Mouse (Mus musculus) urinary bladder, postnatal 10 days (tissue): ENCODE results near the gene Ifi206.
"Not testable (repeated sequence)": the region's sequence is repeated elsewhere in the genome, so short reads cannot be mapped to it uniquely, and the experiment has no call there.

Experiments
- DNase-seq: peaks from one replicate; pipeline ENCODE4 v3.0.0; 2022; ENCODE audit warnings: low spot score

Gene Ifi206

GRCm38 (mm10) chr1:173490812-173491480, at the start of gene Ifi206:
Ifi206 (minus strand) TSS chr1:173491041.
- DNase-seq: not testable (repeated sequence)

- not testable (repeated sequence) for DNase-seq
Observed at GRCm38 (mm10) chr1:173535791-173536190, 45.0 kb upstream of the Ifi206 start, which contains the start of gene Ifi214. Ifi214 (minus strand) TSS chr1:173535957.

GRCm38 (mm10) chr1:173521452-173521851, 30.6 kb upstream of the Ifi206 start:
- no peak for DNase-seq

- not testable (repeated sequence) for DNase-seq
Observed at GRCm38 (mm10) chr1:173510595-173510994, 19.8 kb upstream of the Ifi206 start.

GRCm38 (mm10) chr1:173491483-173491882, 642 bp upstream of the Ifi206 start:
- not testable (repeated sequence) for DNase-seq

- DNase-seq: not testable (repeated sequence)
Observed at GRCm38 (mm10) chr1:173481182-173481574, 9.7 kb downstream of the Ifi206 start.

DNA sequence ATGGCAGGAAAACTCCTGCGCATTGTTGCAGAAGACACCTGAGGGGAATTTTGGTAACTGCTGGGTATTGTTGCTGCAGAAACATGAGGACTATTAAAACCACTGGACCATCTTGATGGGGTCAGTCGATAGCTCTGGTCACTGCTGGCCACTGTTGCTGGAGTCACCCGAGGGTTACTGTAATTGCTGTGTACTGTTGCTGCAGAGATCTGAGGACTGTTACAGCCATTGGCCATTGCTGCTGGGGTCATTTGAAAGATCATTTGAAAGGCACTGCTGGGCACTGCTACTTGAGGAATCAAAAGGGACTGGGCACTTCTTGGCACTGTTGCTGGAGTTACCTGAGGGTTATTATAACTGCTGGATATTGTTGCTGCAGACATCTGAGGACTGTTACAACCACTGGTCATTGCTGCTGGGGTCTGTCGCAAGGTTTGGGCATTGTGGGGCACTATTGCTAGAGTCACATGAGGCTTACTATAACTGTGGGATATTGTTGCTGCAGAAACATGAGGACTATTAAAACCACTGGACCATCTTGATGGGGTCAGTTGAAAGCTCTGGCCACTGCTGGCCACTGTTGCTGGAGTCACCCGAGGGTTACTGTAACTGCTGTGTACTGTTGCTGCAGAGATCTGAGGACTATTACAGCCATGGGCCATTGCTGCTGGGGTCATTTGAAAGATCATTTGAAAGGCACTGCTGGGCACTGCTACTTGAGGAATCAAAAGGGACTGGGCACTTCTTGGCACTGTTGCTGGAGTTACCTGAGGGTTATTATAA, 10.3 kb downstream of the Ifi206 start:
- DNase-seq: not testable (repeated sequence)

DNA sequence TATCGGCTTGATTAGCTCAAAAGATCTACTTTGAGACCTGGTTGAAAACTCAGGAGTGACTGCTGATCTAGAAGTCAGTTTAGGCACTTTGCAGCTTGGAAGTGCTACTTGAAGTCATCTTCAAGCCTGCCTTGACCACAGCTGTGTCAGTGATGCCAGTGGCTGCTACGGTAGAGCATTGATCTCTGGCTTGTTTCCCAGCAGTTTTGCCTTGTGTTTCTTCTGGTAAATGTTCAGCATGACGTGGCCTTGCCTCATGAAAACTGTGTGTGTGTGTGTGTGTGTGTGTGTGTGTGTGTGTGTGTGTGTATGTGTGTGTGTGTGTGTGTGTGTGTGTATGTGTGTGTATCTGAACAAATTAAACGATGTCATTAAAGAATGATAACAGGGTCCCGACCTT, 34.1 kb downstream of the Ifi206 start:
- DNase-seq: no peak

- no peak for DNase-seq
Observed at GRCm38 (mm10) chr1:173456139-173456754, 34.6 kb downstream of the Ifi206 start.

GRCm38 (mm10) chr1:173451665-173452064, 39.2 kb downstream of the Ifi206 start:
- DNase-seq: no peak

DNA sequence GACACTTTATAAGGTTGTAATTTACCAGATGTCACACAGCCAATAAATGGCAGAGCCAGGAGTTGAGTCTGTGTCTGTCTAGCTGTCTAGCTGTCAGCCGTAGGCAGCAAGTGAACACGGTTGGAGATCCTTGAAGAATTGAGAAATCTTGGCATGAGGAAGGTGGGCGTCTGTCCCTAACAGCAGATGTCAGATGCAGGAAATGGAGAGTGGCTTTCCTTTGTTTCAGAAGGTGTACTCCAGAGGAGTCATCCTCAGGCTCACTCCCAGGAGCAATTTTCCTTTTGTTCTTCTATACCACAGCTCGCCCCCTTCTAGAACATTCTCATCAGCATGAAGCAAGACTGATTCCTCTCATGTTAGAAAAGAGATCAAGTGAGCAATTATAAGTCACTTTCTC, 40.2 kb downstream of the Ifi206 start:
- DNase-seq: no peak

DNA sequence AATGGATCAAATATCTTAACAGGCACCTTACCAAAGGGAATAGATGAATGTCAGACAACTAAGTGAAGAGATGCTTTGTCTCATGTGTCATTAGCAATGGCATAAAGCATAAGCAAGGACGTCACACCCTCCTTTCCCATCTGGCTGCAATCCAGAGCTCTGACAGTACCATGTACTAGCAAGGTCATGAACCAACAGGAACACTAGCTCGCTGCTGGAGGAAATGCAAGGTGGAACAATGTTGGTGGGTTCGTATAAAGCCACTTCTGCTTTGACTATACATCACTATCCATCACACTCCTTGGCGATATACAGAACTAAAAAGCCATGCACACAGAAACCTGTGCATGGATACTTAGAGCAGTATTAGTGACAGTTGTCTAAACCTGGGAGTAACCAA, 43.8 kb downstream of the Ifi206 start:
- no peak for DNase-seq

- DNase-seq: no peak
Observed at GRCm38 (mm10) chr1:173443061-173443460, 47.8 kb downstream of the Ifi206 start.

DNA sequence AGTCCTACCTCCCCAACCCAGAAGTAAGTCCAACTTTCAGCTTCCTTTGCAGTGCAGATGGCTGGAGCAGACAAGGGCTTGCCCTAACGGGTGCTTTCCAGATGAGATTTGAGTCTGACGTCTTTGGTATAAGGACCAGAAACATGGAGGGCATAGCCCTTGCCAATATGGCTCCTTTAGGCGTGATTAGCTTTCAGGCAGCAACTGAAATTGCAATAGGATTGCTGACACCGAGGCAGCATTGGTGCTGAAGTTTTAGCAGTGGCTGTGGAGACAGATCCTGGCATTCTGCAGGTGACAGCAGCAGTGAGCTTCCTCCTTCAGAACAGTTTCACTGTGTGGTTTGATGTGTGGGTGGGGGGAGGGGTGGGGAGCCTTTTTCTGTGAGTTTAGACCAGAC, 49.6 kb downstream of the Ifi206 start:
- DNase-seq: no peak

- no peak for DNase-seq
Observed at GRCm38 (mm10) chr1:173440681-173441080, 50.2 kb downstream of the Ifi206 start.

- no peak for DNase-seq
Observed at GRCm38 (mm10) chr1:173437161-173437953, 53.5 kb downstream of the Ifi206 start.

GRCm38 (mm10) chr1:173432411-173432810, 58.4 kb downstream of the Ifi206 start:
- no peak for DNase-seq

DNA sequence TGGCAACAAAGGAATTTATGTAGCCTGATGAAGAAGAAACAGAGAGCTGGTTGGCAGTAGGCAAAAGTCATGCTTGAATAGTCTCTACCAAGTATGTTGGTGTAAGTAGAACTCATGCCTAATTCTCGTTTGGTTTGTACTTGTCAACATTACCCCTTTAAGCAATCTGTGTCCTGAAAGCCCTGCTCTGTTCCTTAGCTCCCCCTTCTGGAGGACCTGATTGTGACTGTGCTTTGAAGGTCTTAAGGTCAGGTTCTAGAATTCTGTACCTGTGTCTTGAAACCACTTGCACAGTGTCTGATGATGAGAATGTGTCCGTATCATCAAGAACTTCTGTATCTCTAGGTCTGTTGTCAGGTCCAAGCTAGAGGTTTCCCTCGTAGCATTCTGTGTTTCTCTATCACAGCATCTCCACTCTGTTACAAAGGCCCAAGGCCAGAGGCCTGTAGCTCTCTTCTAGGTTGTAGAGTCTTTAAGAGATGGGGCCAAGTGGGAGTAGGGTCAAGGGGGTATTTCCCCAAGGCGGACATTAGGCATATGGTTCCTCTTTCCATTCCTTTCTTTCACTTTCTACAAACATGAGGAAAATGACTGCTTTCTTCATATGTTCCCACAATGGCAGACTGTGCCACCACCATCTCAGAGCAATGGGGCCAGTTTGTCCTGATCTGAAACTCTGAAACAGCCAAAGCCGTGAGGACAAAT, 60.7 kb downstream of the Ifi206 start:
- DNase-seq: no peak

GRCm38 (mm10) chr1:173427385-173427784, 63.5 kb downstream of the Ifi206 start:
- DNase-seq: no peak

DNA sequence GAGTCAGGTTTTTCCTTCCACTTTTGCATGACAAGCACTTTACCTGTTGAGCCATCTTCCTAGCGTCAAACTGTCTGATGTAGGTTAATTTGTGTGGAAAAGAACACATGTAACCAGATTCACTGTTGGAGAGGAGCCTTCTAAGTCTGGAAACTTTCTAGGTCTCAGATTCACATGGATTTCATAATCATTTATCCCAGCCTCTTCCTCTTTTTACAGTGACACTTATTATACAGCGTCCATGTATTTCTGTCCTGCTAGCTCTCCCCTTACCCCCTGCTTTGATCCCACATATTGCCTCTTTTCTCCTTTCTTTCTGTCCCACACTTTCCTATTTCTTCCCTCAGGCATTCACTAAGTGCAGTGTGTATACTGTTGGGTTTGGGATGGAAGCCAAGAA, 64.5 kb downstream of the Ifi206 start:
- DNase-seq: no peak

DNA sequence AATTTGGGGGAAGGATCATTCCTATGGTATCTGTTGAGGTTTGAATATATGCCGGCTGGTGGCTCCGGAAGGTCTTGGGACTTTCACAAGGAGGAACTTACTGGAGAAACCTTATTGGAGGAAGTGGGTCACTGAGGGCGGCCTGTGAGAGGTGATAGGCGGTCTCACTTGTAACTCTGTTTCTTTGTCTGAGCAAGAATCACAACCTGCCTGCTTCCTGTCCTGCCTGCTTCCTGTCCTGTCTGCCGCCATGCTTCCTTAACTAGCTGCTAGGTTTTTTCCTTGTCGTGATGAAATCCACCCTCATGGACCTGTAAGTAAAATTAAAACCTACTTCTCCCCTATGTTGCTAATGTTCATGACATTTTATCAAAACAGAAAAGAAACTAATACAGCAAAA, 70.5 kb downstream of the Ifi206 start:
- no peak for DNase-seq
